Mouse (Mus musculus): ENCODE results near the gene Il1rap. TPM values are rescaled to one million over a fixed set of nuclear protein-coding genes. Genes with fewer than 3 reads are reported as not detected.

Gene Il1rap
- polyA plus RNA-seq (2012; rRNA removed): 6.6 and 7.1 TPM in 2 replicates

DNA sequence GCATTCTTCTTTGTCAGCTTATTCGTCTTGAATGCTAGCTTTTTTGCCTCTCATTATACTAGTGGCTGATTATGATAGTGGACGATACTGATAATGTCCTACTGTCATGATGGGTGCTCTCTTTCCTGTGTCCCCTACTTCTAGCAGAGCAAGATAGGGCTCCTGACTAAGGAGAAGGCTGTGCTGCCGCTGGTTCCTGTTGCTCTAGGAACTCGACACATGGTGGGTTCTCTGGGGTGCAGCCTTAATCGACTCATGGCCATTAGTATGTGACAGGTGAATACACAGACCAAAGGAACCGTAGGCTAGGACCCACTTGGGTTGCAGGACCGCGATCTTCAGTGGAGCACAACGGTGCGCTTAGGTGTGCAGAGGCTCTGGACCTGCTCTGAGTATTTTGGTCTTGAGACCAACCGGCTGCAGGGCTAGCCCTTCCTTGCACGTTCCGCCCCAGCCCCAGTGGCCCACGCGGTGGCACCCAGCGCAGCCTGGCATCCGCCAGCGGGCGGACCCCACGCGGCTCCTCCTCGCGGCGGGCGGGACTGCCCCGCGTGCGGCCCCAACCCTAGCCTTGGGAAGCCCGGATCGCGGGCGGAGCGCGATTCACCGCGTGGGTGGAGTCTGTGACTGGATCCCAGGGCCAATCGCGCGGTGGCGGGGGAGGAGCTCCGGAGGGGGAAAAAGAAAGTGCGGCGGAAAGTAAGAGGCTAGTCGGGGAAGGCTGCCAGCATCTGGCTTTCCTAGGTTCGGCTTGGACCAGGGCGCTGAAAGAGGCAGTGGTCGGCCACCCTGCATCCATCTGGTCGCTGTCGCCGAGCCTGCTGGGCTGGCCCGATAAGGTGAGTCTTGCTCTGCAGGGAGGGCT lies at the start of gene Il1rap:
Gene Il1rap, plus strand, starts transcription at position 657 of the 865 bp plus-strand sequence.
- DNase-seq (ENCODE audit: low spot score): peak; percentile 84

GRCm38 (mm10) chr16:26532287-26532686 lies 49.2 kb upstream of the Il1rap start:
- no peak for DNase-seq (ENCODE audit: low spot score)

DNA sequence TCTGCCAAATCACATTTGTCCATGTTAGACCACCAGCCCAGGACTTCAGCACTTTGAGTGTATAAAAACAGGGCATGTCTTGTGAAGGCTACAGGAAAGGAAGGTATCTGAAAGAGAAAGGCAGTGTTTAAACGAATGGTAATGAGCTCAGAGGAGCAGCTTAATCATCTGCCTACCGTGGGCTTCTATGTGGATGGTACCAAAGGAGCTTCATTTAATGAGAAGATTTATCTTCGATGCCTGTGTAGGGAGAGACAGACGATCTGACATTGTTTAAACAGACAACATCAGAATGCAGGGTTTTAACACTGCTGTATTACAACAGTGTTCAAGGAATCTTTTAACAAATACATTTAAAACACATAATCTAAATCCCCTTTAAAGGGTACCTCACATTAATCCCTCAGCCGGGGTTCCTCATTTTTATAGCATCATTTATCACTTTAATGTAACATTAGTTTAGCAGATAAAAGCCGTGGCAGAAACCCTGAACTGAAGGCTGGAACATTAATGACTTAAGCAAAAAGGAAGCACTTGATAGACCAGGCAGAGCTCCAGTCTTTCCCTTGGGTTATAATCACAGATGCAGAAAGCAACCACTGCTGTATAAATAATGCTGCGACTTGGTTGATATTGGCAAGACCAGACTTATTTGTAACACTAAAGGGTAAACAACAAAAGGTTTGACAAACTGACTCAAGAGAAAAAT lies 35.2 kb upstream of the Il1rap start:
- no peak for DNase-seq (ENCODE audit: low spot score)

GRCm38 (mm10) chr16:26546879-26547206 lies 34.7 kb upstream of the Il1rap start:
- DNase-seq (ENCODE audit: low spot score): no peak

DNA sequence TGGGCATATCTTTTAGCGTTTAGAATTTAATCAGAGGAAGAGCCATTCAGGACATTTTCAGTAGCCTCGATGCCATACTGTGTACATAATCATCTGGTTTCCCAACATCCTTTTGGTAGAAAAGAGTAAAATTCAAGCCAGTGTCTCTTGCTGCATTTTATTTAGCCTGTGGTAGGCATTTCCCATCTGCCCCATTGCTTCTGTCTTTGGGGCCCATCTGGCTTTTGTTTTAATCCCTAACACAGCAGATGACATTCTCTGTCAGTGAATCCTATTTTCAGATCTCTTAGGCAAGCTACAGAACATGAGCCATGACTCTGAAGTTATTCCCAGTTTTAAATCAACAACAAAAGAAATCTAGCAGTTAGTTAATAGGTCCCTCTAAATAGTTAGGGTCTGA lies 32.3 kb upstream of the Il1rap start:
- DNase-seq (ENCODE audit: low spot score): no peak

- DNase-seq (ENCODE audit: low spot score): no peak
Measured at GRCm38 (mm10) chr16:26552234-26552633, 29.3 kb upstream of the Il1rap start.

GRCm38 (mm10) chr16:26558797-26559196 lies 22.7 kb upstream of the Il1rap start:
- DNase-seq (ENCODE audit: low spot score): no peak

GRCm38 (mm10) chr16:26561743-26562142 lies 19.8 kb upstream of the Il1rap start:
- DNase-seq (ENCODE audit: low spot score): no peak

DNA sequence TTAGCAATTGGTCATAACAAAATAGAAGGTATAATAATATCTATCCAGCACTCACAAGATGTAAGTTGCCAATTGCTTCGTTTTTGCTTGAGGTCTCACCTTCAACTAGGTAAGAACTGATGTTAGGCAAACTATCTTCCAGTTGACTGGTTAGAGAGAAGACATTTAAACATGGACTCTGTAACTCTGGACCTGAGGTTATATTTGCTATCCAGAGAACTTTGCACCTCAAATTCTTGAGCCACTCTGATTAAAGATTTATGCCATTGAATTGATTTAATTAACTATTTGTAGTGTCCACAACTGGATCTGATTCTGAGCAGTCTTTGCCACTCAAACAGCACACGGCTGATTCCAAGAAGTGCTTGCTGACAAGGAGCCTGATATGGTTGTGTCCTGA lies 18.7 kb upstream of the Il1rap start:
- no peak for DNase-seq (ENCODE audit: low spot score)

- DNase-seq (ENCODE audit: low spot score): no peak
Measured at GRCm38 (mm10) chr16:26569387-26569978, 12.0 kb upstream of the Il1rap start.

- DNase-seq (ENCODE audit: low spot score): no peak
Measured at GRCm38 (mm10) chr16:26571836-26572235, 9.7 kb upstream of the Il1rap start.

GRCm38 (mm10) chr16:26574173-26574572 lies 7.3 kb upstream of the Il1rap start:
- DNase-seq (ENCODE audit: low spot score): no peak

- no peak for DNase-seq (ENCODE audit: low spot score)
Measured at GRCm38 (mm10) chr16:26581913-26582376, 441 bp downstream of the Il1rap start.

DNA sequence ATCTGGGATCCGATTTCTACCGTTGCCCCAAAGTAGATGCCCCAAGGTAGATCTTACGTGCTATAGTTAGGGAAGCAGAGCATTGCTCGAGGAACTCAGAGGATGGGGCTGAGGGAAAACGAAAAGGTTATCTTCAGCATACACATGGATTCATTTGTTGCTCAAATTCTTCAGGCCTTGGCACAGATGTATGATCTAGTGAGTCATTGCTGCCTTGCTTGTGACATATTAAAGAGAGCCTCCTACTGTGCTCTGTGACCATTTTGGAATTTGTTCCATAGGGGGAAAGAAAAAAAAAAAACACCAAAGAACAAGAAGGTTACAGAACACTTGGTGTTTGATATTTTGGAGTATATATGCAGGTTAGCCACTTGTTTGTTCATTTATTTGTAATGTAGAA lies 4.3 kb downstream of the Il1rap start:
- DNase-seq (ENCODE audit: low spot score): no peak

DNA sequence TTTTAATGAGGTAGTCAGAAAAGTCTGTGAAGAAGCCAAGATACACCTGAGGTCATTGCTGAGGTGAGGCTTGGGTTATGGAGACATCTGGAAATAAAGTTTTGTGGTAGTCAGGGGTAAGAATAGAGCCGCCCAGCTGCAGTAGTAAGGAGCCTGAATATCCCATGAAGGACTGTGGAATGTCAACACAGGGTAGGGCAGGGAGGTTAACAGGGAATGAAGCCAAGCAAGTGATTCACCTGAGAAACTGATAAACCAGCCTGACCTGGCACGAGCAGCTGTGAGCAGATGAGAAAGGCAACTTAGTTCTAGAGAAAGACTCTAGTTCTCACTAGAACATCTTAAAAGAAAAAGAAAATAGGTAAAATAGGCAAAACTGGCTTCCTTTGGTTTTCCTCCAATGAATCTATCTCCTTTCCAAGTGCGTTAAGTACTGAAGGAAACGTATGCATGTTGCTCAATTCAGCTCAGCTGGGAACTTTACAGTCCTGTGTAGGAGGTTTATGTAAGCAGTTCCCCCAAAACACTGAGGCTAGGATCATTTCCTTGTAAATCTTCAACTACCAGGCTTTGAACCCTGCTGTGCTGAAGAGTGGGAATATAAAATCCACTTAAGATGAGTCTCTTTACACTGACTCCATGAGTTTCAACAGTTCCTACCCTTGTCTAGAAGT lies 9.5 kb downstream of the Il1rap start:
- DNase-seq (ENCODE audit: low spot score): no peak

DNA sequence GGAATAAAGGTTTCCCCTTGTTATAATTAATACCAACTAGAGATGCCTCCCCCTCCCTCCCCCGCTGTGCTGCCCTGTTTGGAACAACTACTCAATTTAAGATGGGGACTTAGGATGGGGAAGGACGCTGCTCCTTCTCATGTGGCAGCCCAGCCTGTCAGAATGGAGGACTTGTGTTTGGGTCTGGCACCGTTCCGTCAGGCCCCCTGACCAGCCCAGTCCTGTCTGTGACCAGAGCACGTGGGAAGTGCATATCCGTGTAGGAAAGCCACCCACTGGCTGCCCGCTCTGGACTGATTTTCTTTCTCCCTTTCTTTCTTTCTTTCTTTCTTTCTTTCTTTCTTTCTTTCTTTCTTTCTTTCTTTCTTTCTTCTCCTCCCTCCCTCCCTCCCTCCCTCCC lies 14.9 kb downstream of the Il1rap start:
- no peak for DNase-seq (ENCODE audit: low spot score)

GRCm38 (mm10) chr16:26597307-26597706 lies 15.8 kb downstream of the Il1rap start:
- DNase-seq (ENCODE audit: low spot score): no peak

GRCm38 (mm10) chr16:26598591-26598990 lies 17.1 kb downstream of the Il1rap start:
- no peak for DNase-seq (ENCODE audit: low spot score)

DNA sequence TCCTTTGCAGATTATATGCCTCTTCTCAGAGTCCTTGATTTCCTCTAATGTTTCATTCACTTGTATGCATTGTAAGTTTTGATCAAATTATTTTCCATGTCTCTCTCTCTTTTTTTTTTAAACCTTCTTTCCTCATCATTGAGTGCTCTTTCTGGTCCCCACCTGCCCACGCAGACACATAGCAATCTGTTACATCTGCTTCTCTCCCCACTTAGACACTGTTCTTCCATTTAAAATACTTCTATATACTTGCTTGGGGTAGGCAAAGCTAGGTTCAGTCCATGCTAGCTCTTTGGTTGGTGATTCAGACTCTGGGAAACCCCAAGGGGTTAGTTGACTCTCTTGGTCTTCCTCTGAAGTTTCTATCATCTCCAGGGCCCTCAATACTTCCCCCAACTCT lies 20.0 kb downstream of the Il1rap start:
- no peak for DNase-seq (ENCODE audit: low spot score)

DNA sequence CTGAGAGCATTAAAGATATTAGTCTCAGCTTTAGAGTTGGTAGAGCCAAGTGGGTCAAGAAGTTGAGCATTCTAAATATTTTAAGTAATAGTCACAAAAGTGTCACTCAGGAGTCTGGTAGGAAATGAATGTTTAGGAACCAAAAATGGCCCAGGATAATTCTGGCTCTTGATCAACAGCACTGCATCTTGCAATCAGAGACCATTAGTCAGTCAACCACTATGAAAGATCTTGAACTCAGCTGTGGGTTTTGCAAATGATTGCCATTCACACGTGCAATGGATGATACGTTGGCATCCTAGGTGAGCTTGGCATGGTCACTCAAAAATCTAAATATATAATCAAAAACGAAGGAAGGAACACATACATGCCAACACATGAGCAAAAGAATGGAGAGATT lies 23.1 kb downstream of the Il1rap start:
- no peak for DNase-seq (ENCODE audit: low spot score)

GRCm38 (mm10) chr16:26608003-26608402 lies 26.5 kb downstream of the Il1rap start:
- no peak for DNase-seq (ENCODE audit: low spot score)

DNA sequence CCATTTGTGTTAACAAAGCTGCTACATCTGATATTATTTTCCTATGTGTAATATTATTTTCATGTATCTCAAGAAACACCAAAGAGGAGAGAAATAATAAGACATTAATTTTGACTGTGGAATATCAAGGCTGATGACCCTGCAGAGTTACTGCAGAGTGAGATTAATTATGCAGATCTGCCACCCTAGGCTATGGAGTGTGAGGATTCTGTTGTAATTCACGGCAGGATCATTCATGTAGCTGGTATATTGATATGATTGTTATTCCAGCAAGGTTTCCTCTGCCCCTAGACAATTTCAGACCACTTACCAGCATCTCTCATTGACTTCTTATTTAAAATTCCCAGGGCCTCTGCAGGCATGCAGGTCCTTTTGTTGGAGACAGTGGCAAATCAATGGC lies 29.0 kb downstream of the Il1rap start:
- DNase-seq (ENCODE audit: low spot score): no peak

Measured in urinary bladder, adult 2 months (tissue).